Mouse (Mus musculus): ENCODE measurements around the gene C9orf72. TPM values are rescaled to one million over a fixed set of nuclear protein-coding genes. Genes with fewer than 3 reads are reported as not detected.

The C9orf72 gene
- 5.5 and 6.9 TPM in 2 replicates for polyA plus RNA-seq (2015; fragmentation: Nextera tagmentation; extraction: Ambion mirVana)

DNA sequence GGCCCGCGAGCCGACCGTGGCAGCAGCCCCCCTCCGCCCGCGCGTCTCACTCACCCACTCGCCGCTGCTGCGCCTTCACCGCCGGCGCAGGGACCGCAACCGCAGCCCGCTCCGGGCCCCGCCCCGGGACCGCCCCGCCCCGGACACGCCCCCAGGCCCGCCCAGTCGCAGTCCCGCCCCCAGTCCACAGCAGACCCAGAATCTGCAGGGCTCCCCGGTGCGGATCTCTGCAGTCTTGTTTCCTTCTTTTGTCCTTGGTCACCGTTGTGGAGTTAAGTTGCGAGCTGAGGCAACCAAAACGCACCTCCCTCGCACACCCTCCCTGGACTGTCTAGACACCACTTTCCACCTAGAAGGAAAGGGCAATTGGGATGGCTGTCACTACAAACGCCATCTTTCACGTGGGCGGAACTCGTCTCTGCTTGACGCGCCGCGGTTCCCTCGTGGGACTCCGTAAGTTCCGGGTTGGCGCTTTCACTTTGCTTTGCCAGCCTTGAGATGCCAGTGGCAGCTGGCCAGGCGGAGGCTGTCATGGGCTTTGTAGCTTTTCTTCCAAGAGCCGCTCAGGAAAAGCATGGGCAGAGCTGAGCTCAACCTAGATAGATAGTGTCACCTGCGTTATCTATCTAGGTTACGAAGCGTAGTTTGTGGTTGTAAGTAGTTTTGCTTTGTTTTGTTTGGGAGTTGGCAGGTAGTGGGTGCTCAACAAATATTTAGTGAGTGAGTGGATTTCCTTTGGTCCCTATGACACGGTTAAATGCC lies at the start of gene C9orf72:
Gene C9orf72, minus strand, starts transcription at position 442 of the 762 bp plus-strand sequence.

GRCm38 (mm10) chr4:35156751-35157611 lies 69.0 kb downstream of the C9orf72 start, which contains the start of gene Mob3b:
Gene Mob3b (minus strand): TSS chr4:35157484.

DNA sequence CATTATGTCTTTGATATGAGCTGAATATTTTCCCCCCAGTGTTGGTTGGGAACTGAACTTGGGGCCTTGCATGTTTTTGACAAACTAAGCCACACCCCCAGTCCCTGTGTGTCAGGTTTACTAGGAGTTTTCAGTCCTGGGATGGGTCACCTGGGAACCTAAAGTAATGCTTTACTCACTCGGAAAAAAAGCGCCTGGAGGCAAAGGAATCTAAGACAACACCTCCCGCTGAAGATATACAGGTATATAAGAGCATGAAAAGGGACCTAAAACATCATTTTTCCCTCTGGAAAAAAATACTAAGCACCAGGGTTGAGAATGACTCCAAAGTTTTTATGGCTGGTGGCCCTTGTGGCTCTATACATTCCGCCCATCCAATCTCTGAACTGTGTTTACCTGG lies 74.2 kb downstream of the C9orf72 start, which contains the start of gene Ifnk:
Gene Ifnk, plus strand, starts transcription at position 301 of the 400 bp plus-strand sequence.

Other genes with a start within 250 kb of the C9orf72 start
- 0.39 and 0.41 TPM in 2 replicates for gene Ifnk, start 74.1 kb downstream of the C9orf72 start, polyA plus RNA-seq (2015; fragmentation: Nextera tagmentation; extraction: Ambion mirVana)
- 7.2 and 9.0 TPM in 2 replicates for gene Mob3b, start 68.7 kb downstream of the C9orf72 start, polyA plus RNA-seq (2015; fragmentation: Nextera tagmentation; extraction: Ambion mirVana)

Data from spleen, postnatal 0 days (tissue).